Mouse (Mus musculus) right cerebral cortex, adult 2 months (tissue): ENCODE data around the gene Lsamp.

Source experiments
- DNase-seq, 2 experiments: peaks; one replicate each; pipeline ENCODE4 v3.0.0; 2021 to 2022; ENCODE audit warnings: low spot score in 2 of 2

Gene Lsamp

DNA sequence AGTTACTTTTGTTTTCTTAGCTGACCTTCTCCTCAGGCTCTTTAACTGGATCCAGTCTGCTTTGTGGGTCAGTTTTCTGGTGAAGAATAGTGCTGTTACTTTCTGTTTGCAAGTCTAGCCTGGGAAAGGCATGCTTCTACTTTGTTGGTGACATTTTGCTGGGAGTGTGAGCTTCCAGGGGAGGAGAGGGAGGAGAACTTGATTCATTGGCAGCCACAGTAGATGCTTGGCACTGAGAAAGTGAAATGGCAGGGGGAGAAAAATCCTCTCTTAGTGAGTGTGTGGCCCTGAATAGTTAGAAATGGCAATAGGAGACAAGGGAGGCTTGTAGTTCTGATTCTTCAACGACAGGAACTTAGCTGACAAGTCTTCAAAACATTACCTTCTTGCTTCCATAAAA lies 1551.6 kb downstream of the Lsamp start:
- no peak for DNase-seq

DNA sequence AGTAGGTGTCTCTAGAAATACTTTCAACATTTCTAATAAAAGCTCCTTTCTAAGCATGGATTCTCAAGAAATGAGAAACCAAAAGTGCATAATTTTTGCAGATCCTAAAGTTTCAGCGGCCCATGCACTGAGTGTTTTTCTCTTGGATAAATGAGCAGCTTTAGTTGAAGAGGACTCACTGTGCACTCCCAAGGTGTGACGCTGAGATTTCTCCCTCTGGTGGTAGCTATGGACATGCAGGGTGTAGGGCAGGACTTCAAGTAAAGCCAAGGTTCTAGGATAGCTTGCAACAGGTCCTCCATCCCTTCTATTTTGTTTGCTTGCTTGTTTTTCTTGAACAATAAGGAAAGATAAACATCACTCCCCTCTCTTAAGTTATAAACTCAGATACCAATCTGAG lies 1558.5 kb downstream of the Lsamp start:
- no peak for DNase-seq

DNA sequence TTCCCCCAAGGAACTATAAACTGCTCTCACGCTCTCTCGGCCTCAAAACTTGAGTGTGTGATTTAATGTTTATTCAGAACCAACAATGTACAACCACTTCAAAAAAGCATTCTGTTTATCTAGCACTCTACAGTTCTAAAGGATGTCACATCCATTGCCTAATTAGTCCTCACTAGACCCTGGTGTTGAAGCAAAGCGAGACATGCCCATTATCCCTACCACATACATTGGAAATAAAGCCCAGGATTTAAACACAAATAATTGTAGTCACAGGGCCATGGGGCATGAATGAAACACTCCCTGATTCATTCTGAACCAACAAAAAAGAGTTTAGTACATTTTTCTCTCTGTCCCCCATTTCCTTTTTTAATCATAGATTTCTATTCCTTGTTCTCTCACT lies 1567.0 kb downstream of the Lsamp start:
- DNase-seq: no peak

DNA sequence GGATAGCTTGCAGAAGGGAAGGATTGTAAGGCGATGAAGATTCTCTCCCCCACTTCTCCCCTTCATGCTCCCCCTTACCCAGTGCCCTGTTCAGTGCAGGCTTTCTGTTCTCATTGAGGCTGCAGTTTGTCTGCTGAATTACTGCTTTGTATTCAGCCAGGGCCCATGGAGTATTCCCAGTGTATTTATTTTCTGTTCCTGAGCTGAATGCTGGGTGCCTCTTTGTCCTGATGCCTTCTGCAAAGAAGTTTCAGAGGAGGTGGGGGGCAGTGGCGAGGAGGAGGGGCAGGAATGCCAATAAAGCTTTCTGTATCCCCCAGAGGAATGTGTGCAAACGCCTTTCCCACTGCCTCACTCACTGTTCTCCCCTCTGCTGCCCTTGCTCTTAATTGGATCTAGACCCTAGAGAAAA lies 1567.7 kb downstream of the Lsamp start:
- peak in 1 of 2 experiments; percentile 27 for DNase-seq

DNA sequence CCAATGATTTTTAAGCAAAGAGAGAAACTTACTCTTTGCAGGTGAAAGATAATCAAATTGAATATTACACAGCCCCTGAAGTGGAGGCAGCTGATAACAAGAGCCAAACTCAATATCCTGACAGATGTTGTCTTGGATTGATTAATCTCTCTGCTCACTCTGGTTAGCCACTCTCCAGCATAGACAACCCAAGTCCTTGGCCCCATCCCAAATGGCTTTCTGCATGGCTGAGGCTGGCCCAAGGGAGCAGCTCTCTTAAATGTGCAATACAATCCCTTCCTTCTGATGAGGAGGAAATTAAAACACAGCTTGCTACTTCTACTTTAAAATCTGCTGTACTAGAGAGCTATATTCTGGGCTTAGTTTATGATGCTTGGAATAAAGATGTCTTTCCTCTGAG lies 1572.9 kb downstream of the Lsamp start:
- DNase-seq: no peak

DNA sequence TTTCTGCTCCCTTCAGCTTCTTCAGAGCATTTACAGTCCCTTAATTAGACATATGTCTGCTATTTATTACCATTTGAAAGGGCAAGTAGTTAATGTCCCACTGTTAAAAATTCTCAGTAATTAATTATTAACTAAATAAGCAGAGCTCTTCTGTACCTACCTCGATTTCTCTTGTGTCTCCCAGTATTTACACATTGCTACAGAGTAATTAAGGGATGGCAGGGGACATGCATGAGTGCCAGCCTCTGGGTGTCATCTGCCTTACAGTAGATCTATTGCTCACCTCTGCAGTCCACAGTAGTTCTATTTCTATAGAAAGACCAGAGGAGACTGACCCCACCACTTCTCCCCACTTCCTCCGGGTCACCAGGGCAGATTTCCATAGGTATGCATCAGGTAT lies 1581.1 kb downstream of the Lsamp start:
- no peak for DNase-seq

DNA sequence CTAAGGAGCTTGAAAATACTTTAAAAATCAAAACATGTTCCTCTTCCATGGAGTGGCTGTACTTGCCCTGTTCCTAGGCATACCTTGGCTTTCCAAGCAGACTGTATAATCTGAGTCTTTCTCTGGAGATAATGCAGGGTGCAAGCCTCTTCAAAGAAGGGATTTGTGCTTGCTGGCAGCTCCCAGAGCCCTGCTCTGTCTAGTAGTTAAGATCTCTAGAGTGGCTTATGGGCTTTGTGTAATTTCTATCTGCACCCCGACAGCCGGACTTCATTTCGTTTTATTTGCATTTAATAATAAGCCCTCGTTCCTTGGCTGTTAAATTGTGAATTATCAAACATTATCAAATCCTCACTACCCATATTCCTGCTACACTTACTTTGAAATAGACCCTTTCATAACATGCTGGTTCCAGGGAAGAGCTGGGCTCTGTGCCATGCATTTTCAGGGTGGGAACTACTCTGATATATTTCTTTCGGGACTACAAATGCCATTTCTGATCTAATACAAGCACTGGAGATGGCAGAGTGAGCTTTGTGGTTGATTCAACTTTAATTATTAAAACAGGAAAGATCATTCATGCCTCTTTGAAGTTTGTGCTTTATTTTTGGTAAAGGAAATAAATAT lies 1604.6 kb downstream of the Lsamp start:
- no peak for DNase-seq

DNA sequence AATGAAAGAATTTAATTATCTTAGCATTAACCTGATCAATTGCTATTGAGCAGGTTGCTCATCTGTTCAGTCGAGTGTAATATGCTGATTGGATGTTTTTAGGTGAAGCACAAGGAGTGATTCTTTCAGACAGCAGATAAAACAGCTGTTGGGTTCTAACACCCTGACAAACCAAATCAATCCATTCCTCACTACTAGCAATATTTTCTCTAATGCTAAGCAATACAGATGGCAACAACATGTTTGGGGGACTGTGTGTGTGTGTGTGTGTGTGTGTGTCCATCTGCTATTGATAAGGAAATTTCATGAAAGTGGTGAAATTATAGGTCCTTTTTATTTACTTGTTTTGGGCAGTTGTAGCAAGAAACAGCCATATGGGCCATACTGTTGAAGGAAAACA lies 1628.1 kb downstream of the Lsamp start:
- DNase-seq: no peak

DNA sequence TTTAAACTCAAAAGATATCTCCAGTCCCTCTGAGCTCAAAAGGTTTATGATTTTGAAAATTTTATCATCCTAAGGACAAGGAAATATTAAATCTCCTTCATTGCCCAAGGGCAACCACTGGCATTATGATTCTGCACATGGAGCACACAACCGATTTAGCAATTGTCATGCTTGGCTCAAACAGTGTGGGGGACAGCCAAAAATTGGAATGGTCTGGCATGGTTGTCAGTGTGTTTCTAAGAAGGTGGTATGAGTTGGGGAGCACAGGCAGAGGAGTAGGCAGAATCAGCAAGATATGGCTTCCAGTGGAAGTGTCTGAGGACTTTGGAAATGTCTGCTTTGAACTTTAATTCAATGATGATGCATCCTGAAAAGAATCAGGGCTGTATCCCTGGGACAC lies 1639.7 kb downstream of the Lsamp start:
- DNase-seq: no peak

DNA sequence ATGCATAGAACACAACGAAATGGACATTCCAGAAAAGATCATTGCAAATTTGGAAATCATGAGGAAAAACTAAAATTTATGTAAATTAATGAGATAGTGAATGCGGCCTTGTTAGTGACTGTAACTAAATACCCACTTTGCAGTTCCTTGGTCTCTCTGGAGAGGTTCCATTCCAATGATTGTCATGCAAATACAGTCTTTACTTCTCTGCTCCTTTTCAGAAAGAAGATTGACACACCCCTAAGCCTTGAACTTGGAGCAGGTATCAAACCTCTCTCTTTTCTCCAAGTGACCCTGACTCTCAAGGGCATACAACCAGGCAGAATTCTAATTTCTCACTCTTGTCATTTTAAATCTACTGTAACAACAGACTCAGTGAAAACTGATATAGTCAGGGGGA lies 1649.7 kb downstream of the Lsamp start:
- no peak for DNase-seq

DNA sequence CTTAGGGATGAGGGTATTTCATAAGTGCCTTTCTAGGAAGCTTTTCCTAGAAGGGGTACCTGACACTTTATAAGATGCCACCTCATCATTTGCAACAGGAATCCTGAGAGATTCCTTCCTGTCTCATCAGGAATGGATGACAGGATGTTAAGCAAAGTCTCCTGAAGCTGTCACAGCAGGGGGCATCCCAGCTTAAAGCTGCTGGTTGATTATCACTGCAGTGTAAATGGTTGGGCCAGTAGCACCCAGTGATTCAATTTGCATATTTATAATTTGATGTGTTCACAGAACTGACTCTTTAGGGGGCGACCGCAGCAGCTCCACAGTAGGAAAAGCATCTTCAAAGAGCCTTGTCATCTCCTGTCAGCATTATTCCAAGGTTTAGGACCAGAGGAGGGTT lies 1656.7 kb downstream of the Lsamp start:
- DNase-seq: no peak

DNA sequence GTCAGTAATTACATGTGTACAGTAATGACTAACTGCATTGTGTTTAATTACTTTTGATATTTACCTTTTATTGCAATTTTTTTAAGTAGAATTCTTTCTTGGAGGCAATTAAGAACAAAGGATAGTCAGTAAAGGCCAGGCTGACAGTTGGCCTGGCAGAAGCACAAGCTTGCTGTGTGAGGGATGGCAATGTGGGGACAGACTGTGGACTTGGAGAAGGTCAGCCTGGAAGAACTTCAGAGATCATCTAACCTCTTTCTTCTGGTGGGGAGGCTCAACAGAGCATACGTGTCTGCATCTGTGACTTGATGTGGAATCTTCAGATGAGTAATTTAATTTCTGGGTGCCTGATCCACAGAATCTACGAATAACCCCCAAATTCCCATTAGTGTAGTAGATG lies 1669.1 kb downstream of the Lsamp start:
- no peak for DNase-seq

DNA sequence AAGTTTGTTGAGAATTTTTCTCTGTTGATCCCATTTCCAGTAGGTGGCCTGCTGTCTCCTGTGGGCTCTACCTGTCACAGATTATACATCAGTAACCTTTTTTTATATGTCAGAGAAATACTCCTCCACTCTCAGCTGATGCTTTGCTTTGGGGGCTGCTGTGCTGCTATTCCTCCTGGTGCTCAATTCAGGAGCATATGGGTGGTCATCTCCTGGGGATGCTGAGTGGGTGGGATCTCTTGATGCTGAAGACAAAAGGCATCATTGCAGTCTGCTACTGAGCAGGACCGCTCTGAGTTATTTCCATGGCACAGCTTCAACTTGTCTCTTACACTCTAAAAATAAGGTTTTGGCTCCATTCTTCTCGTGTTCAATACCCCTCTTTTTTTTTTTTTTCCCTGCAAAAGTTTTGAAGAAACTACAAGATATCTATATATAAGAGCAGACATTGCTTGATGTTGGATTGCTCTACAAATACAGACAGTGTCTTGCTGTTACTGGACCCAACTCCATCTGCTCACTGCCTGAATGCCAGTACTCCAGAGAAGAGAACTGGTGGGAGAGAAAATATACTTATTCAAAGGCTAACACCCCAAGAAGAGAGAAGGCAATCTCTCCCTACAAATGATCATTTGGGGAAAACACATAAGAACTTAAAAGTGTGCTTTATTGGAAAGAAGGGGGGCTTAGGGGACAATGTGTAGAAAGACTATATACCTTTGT lies 1690.3 kb downstream of the Lsamp start:
- DNase-seq: peak in 1 of 2 experiments; percentile 15

DNA sequence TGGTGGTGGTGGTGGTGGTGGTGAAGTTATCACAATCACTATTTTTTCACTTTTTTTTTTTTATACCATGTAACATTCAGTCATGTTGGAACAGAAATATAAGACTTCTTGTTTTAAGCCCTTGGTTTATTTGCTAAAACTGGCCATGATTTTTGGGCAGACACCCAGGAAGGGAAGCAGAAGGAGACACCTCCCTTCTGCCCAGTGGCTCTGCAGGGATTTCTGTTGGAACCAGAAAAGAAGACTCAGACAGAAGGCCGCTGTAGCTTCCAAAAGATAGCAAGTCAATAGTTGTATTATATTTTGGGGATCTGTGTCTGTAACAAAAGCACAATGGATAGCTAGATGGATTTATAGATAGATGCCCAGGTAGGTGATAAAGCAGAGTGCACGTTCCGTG lies 1691.6 kb downstream of the Lsamp start:
- peak; percentile 18 to 37 for DNase-seq

DNA sequence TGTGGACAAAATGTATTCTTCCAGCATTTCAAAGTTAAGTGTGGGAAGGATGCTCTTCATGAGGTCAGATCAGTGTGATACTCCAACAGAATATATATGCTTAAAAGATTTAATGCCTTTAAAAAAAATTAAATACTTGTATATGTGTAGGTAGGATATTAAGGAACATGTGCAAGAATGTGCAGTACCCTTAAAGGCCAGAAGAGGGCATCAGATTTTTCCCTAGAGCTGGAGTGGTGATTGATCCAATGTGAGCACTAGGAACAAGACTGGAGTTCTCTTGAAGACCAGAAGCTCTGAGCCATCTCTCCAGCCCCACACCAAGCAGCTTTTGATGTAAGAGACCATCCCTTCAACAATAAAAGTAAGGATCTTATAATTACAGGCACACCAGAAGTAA lies 1708.3 kb downstream of the Lsamp start:
- no peak for DNase-seq

DNA sequence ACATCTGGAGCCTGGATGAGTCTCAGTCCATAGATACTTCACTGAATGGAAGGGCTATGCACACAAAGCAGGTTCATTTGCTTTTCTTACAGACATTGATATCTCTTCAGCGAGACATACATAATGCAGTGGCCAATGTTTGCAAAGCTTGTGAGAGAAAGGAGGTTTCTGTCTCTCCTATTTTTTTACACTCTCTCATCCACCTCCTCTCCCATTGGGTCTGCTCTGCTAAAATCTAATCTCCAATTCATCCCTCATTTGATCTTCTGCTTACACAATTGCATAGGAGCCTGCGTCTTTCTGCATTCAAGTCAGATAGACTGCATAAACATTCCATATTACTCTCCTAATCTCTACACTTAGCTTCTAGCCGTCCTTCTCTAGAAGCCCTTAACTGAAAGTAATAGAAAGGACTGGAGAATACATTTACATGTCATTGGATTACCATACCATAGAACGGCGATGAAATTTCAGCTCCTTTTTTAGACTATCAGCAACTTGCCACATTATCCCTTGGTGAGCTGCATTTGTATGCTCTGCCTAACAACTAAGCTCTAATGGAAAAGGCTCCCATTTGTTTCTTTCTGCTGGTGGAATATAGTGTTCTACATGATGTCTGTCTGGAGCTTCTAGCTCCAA lies 1717.7 kb downstream of the Lsamp start:
- DNase-seq: no peak

DNA sequence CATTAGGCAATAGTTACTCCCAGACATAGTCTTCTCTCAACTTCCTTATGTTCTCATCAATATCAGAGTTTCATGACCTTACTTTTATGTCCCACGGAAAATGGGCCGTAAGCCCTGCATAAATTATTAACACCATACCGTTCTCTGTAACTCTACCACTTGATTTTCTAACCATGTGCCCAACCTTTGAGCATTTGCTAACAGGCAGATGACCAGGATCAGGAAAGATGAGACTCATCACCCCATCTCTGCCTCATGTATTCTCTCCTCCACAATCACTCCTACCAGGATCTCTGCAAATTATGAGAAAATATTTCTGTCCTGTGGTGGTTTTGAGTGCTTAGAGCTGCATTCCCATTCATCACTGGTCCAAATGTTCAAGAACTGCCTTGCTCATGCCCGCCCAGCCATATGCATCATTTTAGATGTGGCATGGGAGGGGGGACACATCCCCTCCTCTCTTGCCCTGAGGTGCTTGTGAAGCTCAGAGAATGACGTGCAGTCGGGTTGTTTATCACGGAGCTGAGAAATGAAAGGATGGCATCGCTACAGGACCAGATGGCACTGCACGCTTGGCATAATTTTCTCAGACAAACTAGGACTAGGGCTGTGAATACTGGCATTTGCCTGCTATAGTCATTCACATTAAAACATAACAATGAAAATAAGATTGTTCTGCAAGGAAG lies 1744.9 kb downstream of the Lsamp start:
- peak; percentile 70 to 77 for DNase-seq

DNA sequence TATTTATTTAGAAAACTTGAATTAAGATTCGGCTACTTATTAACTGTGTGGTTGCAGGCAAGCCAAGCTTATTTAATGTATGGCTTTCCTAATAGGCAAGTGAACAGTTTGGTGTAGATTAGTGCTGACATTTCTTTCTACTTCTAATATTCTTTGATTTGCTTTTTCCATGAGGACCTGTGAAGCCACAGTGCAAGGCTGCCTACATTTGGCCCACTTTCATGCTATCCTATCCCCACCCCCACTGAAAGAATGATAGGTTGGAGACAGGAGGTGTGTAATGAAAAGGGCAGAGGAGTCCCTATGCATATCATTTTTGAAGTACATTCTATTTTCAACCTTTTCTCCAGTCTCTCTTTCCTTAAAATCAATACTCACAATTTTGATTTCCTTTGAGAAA lies 1745.8 kb downstream of the Lsamp start:
- DNase-seq: no peak

DNA sequence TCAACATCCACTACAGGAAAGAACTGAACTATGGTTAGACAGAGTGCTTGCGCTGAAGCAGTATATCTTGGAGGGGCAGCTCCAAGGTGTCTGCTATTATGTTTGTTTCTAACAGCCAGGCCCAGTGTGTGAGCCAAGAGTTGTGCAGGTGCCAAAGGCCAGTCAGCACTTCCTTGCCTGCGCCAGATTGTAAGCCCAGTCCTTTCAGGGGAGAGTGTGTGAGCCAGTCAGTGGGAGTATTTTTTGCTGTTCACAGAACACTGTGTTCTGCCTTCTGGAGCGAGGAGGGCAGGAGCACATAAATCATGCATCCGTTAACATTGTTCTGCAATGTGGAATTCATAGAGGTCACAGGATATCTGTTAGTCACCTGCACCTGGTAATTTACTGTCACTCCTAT lies 1760.9 kb downstream of the Lsamp start:
- DNase-seq: peak; percentile 46 to 67

DNA sequence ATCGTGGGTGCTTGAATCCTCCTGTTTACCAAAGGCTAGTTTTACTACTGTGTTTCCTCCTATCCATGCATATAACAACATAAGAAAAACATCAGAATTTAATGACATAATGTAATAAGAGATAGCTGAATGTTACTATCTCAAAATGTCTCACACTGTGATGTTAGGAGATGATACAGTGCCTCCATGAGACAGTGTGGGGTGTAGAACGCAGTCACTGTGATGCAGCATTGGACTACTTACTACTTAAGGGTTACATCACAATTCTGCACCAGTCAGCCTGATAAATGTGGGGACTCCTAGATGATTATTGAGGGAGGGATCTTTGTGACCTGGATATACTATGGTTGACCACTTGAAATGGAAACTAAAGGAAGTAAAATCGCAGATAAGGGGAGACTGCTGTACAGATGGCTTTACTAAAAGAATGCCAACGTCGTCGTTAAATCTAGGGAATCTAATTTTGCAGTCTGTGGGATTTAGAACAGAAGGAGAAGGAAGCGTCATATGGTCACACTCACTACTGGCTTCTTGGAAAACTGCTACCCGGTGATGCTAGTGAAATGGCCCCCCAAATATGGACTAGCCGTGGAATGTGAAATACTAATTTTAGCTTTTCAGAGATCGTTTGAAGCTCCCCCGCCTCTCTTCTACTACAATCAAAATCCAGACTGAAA lies 1762.2 kb downstream of the Lsamp start:
- peak; percentile 41 to 49 for DNase-seq

DNA sequence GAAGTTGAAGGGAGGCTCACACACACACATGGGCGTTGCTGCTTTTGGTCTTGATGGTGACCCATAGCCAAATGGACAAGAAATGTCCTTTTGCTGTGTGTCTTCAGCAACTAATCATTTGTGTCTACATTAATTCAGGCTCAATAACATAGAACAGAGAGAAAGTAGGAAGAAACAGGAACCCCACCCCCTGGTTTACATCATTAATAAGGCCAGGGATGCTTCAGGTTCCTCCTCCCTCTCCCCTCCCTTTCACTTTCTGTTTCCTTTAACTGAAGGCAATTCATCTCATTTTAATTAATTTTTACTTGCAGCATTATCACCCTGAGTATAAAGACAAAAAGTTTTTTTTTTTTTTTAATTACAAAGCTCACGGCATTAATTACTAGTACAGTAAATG lies 1763.7 kb downstream of the Lsamp start:
- no peak for DNase-seq

DNA sequence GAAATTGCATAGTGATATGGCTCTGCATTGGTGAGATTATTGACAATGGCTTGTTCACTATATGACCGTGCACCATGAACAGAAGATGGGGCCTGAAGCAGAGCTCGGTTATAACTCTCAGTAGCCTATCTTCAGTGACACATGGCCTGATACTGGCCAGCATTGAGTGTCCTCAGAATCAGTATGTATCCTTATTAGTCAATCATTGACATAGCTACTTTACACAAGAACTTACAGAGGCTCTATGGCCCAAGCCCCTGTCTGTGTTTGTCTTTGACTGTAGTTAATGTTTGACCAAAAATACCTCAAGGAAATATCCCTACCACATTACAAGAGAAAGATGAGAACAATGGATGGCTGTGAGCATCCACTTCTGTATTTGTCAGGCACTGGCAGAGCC lies 1764.6 kb downstream of the Lsamp start:
- no peak for DNase-seq
